Mouse (Mus musculus) lung, embryonic 16.5 days (tissue): Measurements from ENCODE around the gene Tma7. TPM values are rescaled to one million over a fixed set of nuclear protein-coding genes. Genes with fewer than 3 reads are reported as not detected.
A peak's percentile ranks its signal among the peaks of the same experiment; 100 is the strongest.

Source experiments
- ATAC-seq: fragments of 200-750 bp; cut with Nextera tagmentation; 2 replicates; pipeline ENCODE4 v1.8.0; 2017; ENCODE audit warnings: low read depth, mild to moderate bottlenecking, moderate library complexity
- H3K27ac ChIP-seq: fragments of 300-500 bp; sonication (generic); 2 replicates; pipeline ENCODE4 v1.5.1; 2014; ENCODE audit warnings: mild to moderate bottlenecking, control low read depth, low read length
- H3K27me3 ChIP-seq: fragments of 300-500 bp; sonication (generic); 2 replicates; pipeline ENCODE4 v1.6.1; 2014; ENCODE audit warnings: low read depth, low read length, mixed read lengths; ENCODE audit not compliant: control insufficient read depth, insufficient read depth
- H3K36me3 ChIP-seq: fragments of 300-500 bp; sonication (generic); 2 replicates; pipeline ENCODE4 v1.6.1; 2014; ENCODE audit warnings: low read length; ENCODE audit not compliant: control insufficient read depth, insufficient read depth
- H3K4me1 ChIP-seq: fragments of 300-500 bp; sonication (generic); replicated peaks from 2 replicates; pipeline ENCODE4 v1.6.1; 2014; ENCODE audit warnings: low read length, mixed read lengths; ENCODE audit not compliant: control insufficient read depth, insufficient read depth
- H3K4me2 ChIP-seq: fragments of 300-500 bp; sonication (generic); 2 replicates; pipeline ENCODE4 v1.6.1; 2014; ENCODE audit warnings: low read depth, low read length, control low read depth
- H3K4me3 ChIP-seq: fragments of 300-500 bp; sonication (generic); 2 replicates; pipeline ENCODE4 v1.5.1; 2014; ENCODE audit warnings: mild to moderate bottlenecking, low read length, control low read depth
- H3K9ac ChIP-seq: fragments of 300-500 bp; sonication (generic); 2 replicates; pipeline ENCODE4 v1.6.1; 2014; ENCODE audit warnings: low read length, control low read depth
- H3K9me3 ChIP-seq: fragments of 300-500 bp; sonication (generic); 2 replicates; pipeline ENCODE4 v1.6.1; 2016; ENCODE audit warnings: low read length; ENCODE audit not compliant: control insufficient read depth
- WGBS: fragments of 180-500 bp; shearing (Covaris S2); extraction: QIAGEN DNeasy Blood & Tissue Kit; methylation state at CpG from one replicate; pipeline ENCODE4 v1.1.7; 2014; 5-methylcytosine and 5-hydroxymethylcytosine counted together
- polyA plus RNA-seq: library from polyadenylated mRNA; unstranded; fragments of >200 nt; fragmentation: Nextera tagmentation; extraction: Ambion mirVana; gene quantifications from 2 replicates; pipeline ENCODE4 v1.2.1, GENCODE M21; 2015

Gene Tma7
- polyA plus RNA-seq, 1 experiment from 2014 or later = 545 TPM

DNA sequence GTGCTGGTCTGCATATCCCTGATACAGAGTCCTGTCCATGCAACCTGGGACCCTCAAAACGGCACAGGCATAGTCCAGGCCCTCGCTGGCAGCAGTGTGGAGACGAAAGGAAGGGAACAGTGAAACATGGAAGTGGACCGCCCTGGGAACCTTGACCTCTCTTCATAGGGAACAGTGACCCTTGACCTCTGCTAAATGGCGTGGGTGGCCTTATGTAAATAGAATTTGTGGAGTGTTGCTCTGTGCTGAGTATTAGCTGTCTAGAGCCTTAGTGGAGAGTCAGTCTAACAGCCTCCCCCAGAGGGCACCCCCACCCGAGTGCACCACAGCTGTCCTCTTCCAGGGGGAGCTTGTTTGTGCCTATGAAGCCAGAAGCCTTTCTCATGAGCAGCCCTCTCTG, 10.4 kb upstream of the Tma7 start:
- Histone ChIP-seq H3K4me1 (peaks cover 45% of the 10 kb centered on the region), H3K4me3 (no peak overlapping the region), H3K36me3 (peaks cover 6% of the 10 kb centered on the region), H3K27me3 (no peaks in the 10 kb centered on the region), H3K9me3 (no peaks in the 10 kb centered on the region), H3K27ac (no peak overlapping the region; the same call in 1 of the 2 replicates), H3K9ac (no peak overlapping the region), H3K4me2 (no peak overlapping the region)
- WGBS = 43% methylated on average over 6 of the region's 6 CpGs
- no peak for ATAC-seq

DNA sequence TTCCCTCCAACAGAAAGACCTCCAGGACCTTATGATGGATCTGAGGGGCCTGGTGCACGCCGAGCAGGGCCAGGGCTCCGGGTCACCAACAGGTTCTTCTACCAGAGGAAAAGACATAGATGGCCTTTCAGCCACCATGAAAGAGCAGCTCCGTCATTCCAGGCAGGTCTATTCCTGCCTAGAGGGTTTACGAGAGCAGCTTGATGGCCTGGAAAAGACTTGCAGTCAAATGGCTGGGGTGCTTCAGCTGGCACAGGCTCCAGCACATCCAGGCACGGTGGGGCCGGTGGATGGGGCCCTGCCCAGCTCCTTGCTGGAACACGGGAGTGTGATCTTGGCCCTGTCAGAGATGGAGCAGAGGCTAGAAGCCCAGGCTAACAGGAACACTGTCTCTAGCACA, 9.4 kb upstream of the Tma7 start:
- peaks cover 39% of the 10 kb centered on the region for H3K4me1 ChIP-seq
- WGBS = 84% methylated on average over 8 of the region's 8 CpGs
- H3K9ac ChIP-seq = no peak overlapping the region
- H3K9me3 ChIP-seq = no peaks in the 10 kb centered on the region
- H3K4me2 ChIP-seq = no peak overlapping the region
- H3K27ac ChIP-seq = no peak overlapping the region
- H3K36me3 ChIP-seq = peaks cover 6% of the 10 kb centered on the region
- H3K4me3 ChIP-seq = no peak overlapping the region
- H3K27me3 ChIP-seq = no peaks in the 10 kb centered on the region
- ATAC-seq = no peak

DNA sequence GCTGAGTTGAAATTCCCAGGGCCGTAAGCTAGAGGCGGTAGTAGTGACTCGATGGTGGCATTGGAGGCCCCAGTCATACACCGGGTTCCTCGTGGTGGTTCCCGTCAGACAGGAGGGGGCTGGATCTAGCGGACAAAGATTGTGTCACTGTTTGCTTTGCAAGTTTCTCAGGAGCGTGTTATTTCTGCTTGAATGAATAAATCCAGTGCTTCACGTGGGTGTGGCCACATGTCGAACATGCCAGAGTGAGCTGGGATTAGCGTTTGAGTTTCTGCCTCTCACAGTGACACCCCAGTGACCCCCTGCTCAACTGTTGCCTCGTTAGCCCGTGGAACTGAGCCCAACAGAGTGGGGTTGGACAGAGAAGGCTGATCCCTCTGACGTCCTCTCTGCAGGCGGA, 8.1 kb upstream of the Tma7 start:
- Histone ChIP-seq H3K9me3 (no peaks in the 10 kb centered on the region), H3K27me3 (no peaks in the 10 kb centered on the region), H3K4me3 (no peak overlapping the region), H3K4me2 (no peak overlapping the region), H3K4me1 (peaks cover 32% of the 10 kb centered on the region), H3K27ac (no peak overlapping the region), H3K9ac (no peak overlapping the region), H3K36me3 (peaks cover 6% of the 10 kb centered on the region)
- 52% methylated on average over 15 of the region's 15 CpGs for WGBS
- ATAC-seq = no peak

DNA sequence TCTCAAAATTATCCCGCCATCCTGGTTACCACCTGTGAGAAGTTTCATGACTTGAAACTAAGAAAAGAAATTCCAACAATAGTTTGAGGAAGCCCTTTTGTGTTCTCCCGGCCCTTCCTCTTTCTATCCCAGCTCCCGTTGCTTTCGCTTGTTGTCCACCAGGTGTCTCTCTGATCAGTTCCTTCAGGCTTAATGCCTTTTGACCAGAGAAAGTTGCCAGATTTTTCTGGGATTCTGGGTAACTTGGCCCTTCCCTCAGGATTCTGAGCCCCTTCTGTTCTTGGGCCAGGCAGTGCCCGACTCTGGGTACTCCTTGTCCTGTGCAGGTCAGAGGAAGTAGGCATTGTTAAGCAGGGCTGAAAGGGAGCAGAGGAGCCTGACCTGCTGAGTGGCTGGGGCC, 5.6 kb upstream of the Tma7 start:
- Histone ChIP-seq H3K27me3 (no peaks in the 10 kb centered on the region), H3K9me3 (no peaks in the 10 kb centered on the region), H3K4me1 (peaks cover 16% of the 10 kb centered on the region), H3K36me3 (peaks cover 6% of the 10 kb centered on the region), H3K4me2 (no peak overlapping the region), H3K27ac (no peak overlapping the region), H3K4me3 (no peak overlapping the region), H3K9ac (peak overlapping the region; percentile 27)
- WGBS = 7% methylated on average over 5 of the region's 5 CpGs
- ATAC-seq = peak; percentile 32; the same call in 1 of the 2 replicates

DNA sequence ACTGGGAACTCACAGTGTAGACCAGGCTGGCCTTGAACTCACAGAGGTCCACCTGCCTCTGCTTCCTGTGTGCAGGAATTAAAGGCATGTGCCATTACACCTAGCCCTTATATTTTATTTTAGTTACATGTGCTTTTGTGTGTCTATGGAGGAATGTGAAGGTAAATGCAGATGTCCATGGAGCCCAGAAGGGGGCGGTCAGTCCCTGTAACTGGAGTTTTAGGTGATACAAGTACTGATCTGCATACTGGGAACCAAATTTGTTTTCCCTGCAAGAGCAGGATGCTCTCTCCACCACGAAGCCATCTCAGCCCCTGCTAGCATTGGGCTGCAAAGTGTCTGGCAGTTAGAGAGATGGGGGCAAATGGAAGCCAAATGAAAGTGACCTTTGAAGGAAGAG, 2.5 kb upstream of the Tma7 start:
- ATAC-seq = no peak
- 10% methylated on average over 2 of the region's 2 CpGs for WGBS
- no peak overlapping the region for H3K27ac ChIP-seq
- H3K9ac ChIP-seq = no peak overlapping the region
- 0 out of 2 replicates have a peak, but pooled peaks cover 3% of the 10 kb centered on the region for H3K36me3 ChIP-seq
- no peak overlapping the region for H3K4me2 ChIP-seq
- H3K27me3 ChIP-seq = no peaks in the 10 kb centered on the region
- no peaks in the 10 kb centered on the region for H3K9me3 ChIP-seq
- H3K4me1 ChIP-seq = peaks cover 20% of the 10 kb centered on the region
- no peak overlapping the region for H3K4me3 ChIP-seq

DNA sequence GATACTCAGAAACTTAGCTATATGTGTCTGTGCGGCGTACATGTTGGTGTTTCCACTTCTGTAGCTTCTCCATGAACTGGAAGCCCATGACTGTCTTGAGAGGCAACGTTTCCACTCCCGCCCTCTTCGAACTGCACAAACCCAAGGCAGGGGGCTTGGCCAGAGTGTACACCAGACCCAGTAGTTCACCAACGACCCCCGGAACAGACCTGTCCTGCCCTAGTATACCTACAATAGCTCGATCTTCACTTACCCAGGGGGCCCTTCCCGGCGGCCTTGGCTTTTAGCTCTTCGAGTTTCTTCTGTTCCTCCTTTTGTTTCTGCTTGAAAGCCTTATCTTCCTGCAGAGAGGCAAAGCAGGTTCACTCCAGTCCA, 651 bp downstream of the Tma7 start:
- Histone ChIP-seq H3K36me3 (peaks cover 12% of the 10 kb centered on the region), H3K4me1 (peaks cover 11% of the 10 kb centered on the region), H3K9me3 (no peaks in the 10 kb centered on the region), H3K27ac (peak overlapping the region; percentile 73), H3K27me3 (no peaks in the 10 kb centered on the region), H3K4me3 (peak overlapping the region; percentile 80), H3K9ac (peak overlapping the region; percentile 86), H3K4me2 (peak overlapping the region; percentile 80)
- peak; percentile 14; the same call in 1 of the 2 replicates for ATAC-seq
- WGBS = 4% methylated on average over 11 of the region's 11 CpGs

DNA sequence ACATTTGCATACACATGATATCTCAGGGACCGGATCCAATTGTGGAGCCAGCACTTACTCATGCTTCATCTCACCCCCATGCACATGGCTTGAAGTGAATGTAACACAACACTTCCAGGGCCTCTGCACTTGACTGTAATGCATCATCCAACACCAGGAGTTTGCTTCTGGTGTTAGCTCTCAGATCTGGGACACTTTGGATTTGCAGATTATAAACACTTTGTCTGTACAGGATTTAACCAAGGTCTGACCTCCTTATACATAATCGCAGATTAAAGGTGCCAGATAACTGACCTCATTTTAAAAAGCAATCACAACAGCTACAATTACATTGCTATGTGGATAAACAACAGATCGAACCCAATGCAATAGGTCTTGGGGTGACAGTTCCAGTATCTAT, 1.9 kb downstream of the Tma7 start:
- no peak for ATAC-seq
- 89% methylated on average over 3 of the region's 3 CpGs for WGBS
- Histone ChIP-seq H3K27me3 (no peaks in the 10 kb centered on the region), H3K4me2 (no peak overlapping the region), H3K36me3 (peaks cover 12% of the 10 kb centered on the region), H3K4me3 (no peak overlapping the region), H3K27ac (no peak overlapping the region), H3K4me1 (peaks cover 11% of the 10 kb centered on the region), H3K9me3 (no peaks in the 10 kb centered on the region), H3K9ac (no peak overlapping the region)

DNA sequence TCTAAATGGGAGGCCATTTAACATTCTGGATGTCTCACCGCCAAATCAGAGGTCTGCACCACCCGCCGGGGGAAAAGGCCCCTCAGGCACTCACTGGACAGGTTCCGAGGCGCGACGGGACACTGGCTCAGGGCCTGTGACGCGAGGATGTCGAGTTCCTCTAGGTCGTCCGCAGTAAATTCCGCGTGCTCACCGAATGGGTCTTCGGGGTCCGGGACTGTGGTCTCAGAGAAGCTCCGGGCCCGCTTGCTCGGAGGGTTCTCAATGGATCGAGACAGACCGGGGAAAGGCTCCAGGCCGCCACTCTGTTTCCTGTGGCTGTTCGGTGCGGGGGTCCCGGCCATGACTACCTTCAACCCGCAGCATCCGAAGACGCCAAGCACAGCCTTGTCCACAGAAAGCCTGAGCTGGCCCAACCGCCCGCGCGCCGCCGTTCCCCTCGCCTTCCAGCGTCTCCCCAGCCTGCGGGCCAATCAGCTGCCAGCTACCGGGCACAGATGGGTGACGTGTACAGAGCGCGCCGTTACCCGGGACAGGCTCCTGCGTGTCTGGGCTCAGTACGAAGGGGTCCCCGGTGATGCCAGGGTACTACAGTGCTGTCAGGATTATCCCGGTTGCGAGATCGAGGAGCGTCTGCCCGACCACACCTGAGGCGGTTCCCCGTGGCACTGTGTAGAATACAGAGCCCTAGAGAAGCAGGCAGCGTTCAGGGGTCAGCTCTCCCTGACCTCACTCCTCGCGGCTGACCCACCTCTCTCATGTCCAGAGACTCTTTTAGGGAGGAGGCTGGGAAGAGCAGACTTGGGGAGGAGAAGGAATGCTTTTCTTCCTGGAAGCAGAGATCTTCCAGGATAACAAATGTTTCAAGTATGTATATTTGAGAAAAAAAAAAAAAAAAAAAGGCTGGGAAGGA, 8.5 kb downstream of the Tma7 start, which contains the start of gene Atrip:
Atrip (minus strand) TSS at position 464 of the 913 bp plus-strand sequence.
- H3K9me3 ChIP-seq = no peaks in the 10 kb centered on the region
- H3K4me2 ChIP-seq = peak within 1 kb of the TSS; percentile 92
- under 1% methylated on average over 57 of the region's 57 CpGs for WGBS
- H3K27me3 ChIP-seq = no peaks in the 10 kb centered on the region
- peaks cover 15% of the 10 kb centered on the region for H3K4me1 ChIP-seq
- peaks cover 22% of the 10 kb centered on the region for H3K36me3 ChIP-seq
- H3K27ac ChIP-seq = peak within 1 kb of the TSS; percentile 70
- peak within 1 kb of the TSS; percentile 83 for H3K9ac ChIP-seq
- H3K4me3 ChIP-seq = peak within 1 kb of the TSS; percentile 75
- ATAC-seq = peak; percentile 99

DNA sequence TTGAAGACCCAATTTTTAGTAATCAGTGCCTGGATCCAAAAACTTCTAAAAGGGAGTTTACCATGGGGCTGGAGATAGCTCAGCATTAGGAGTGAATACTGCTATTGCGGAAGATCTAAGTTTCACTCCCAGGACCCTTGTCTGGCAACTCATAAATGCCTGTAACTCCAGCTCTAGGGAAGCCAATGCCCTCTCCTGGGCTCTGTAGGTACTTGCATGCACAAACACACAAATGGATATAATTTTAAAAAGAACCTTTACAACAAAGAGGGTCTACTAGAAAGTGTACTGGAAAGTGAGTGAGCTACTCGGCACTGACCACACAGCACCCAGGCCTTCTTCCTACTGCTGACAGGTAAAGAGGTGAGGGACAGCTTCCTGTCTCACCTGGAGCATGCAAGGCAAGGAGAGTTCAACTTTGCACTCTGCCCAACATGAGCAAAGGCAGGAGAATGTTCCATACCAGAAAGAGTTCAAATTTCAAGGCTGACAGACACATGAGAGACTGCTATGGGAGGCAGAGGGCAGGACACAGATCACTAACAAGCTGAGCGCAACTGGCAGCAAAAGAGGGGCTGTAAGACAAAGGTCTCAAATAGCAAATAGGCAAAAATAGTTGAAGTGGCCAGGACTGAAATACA, 14.2 kb downstream of the Tma7 start:
- no peak overlapping the region for H3K9ac ChIP-seq
- H3K27ac ChIP-seq = no peak overlapping the region
- ATAC-seq = no peak
- H3K9me3 ChIP-seq = no peaks in the 10 kb centered on the region
- H3K4me3 ChIP-seq = no peak overlapping the region
- H3K4me2 ChIP-seq = no peak overlapping the region
- peaks cover 63% of the 10 kb centered on the region for H3K36me3 ChIP-seq
- H3K27me3 ChIP-seq = no peaks in the 10 kb centered on the region
- WGBS = 88% methylated on average over 3 of the region's 3 CpGs
- H3K4me1 ChIP-seq = peaks cover 7% of the 10 kb centered on the region
